Mouse (Mus musculus): Measurements from ENCODE around the gene Zc3h12d. TPM values are rescaled to one million over a fixed set of nuclear protein-coding genes. Genes with fewer than 3 reads are reported as not detected.

Zc3h12d gene
- polyA plus RNA-seq, 1 experiment = 0.34 TPM

GRCm38 (mm10) chr10:7819603-7820002 is 12.7 kb upstream of the Zc3h12d start:
- Histone ChIP-seq H3K4me3 (replicated peaks) (no peak overlapping the region), H3K9me3 (no peaks in the 10 kb centered on the region), H3K27me3 (replicated peaks) (no peaks in the 10 kb centered on the region), H3K36me3 (replicated peaks; ENCODE audit: low read length) (peaks cover 87% of the 10 kb centered on the region), H3K4me1 (peaks cover 3% of the 10 kb centered on the region)
- no peak for TF ChIP-seq GATA1 (IDR thresholded peaks at IDR 0.05; ENCODE audit: borderline replicate concordance, low read length)
- TF ChIP-seq FLI1 (IDR thresholded peaks at IDR 0.05; ENCODE audit: low read length) = no peak

- Histone ChIP-seq H3K9me3 (no peaks in the 10 kb centered on the region), H3K4me1 (peaks cover 3% of the 10 kb centered on the region), H3K36me3 (replicated peaks; ENCODE audit: low read length) (peaks cover 82% of the 10 kb centered on the region), H3K27me3 (replicated peaks) (no peaks in the 10 kb centered on the region), H3K4me3 (replicated peaks) (no peak overlapping the region)
- TF ChIP-seq GATA1 (IDR thresholded peaks at IDR 0.05; ENCODE audit: borderline replicate concordance, low read length) (no peak), FLI1 (IDR thresholded peaks at IDR 0.05; ENCODE audit: low read length) (no peak)
These were observed 12.1 kb upstream of the Zc3h12d start for GRCm38 (mm10) chr10:7820171-7820570.

- H3K36me3 ChIP-seq (replicated peaks; ENCODE audit: low read length) = peaks cover 68% of the 10 kb centered on the region
- no peak overlapping the region for H3K4me3 ChIP-seq (replicated peaks)
- H3K4me1 ChIP-seq = no peaks in the 10 kb centered on the region; the same call in 1 of the 2 replicates
- no peaks in the 10 kb centered on the region for H3K27me3 ChIP-seq (replicated peaks)
- H3K9me3 ChIP-seq = no peaks in the 10 kb centered on the region
- no peak for TF ChIP-seq FLI1 (IDR thresholded peaks at IDR 0.05; ENCODE audit: low read length)
- no peak for TF ChIP-seq GATA1 (IDR thresholded peaks at IDR 0.05; ENCODE audit: borderline replicate concordance, low read length)
These were observed 10.3 kb upstream of the Zc3h12d start for GRCm38 (mm10) chr10:7821981-7822380.

DNA sequence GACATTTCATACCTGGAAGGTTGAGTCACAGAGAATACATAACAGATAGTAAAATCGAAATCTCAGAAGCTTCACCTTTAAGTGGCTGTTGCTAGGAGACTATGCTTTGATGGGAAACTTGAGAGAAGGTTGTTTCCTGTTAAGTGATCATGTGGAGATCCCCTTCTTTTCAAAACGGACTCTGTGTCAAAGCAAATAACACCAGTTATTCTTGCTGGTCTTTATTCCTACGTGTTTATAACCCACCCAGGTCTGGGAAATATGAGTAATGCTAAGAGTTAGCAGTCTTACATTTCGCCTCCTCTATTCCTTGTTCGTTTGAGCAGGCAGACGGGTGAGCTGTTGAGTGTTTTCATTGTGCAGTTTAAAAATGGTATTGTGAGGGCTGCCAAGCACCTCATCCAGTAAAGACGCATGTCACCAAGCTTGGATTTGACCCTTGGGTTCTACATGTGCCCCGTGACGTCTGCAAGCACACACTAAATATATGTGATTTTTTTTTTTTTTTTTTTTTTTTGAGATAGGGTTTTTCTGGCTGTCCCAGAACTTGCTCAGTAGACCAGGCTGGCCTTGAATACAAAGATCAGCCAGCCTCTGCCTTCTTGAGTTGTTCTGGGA is 7.5 kb upstream of the Zc3h12d start:
- TF ChIP-seq FLI1 (IDR thresholded peaks at IDR 0.05; ENCODE audit: low read length) (no peak), GATA1 (IDR thresholded peaks at IDR 0.05; ENCODE audit: borderline replicate concordance, low read length) (no peak)
- Histone ChIP-seq H3K9me3 (no peaks in the 10 kb centered on the region), H3K36me3 (replicated peaks; ENCODE audit: low read length) (peaks cover 42% of the 10 kb centered on the region), H3K4me1 (no peaks in the 10 kb centered on the region), H3K27me3 (replicated peaks) (no peaks in the 10 kb centered on the region), H3K4me3 (replicated peaks) (no peak overlapping the region)

DNA sequence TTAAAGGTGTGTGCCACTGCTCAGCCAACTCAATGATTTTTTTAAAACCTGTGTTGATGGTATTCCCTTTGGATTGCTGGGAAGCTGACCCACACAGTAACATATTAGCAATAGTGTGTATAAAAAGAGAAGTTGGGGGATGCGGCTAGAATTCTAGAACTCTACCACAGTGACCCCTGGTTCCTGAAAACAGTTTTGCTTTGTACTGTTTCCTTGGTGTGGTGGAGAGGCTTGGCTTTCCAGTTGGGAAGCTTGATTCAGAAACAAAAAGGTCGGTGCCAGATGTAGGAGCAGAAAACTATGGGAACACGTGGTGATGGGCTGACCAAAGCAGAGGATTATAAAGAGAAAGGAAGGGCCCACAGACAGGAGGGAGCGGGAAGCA is 7.0 kb upstream of the Zc3h12d start:
- peaks cover 37% of the 10 kb centered on the region for H3K36me3 ChIP-seq (replicated peaks; ENCODE audit: low read length)
- H3K4me3 ChIP-seq (replicated peaks) = no peak overlapping the region
- H3K9me3 ChIP-seq = no peaks in the 10 kb centered on the region
- H3K4me1 ChIP-seq = no peaks in the 10 kb centered on the region
- peaks cover 4% of the 10 kb centered on the region for H3K27me3 ChIP-seq (replicated peaks)
- TF ChIP-seq GATA1 (IDR thresholded peaks at IDR 0.05; ENCODE audit: borderline replicate concordance, low read length) (no peak), FLI1 (IDR thresholded peaks at IDR 0.05; ENCODE audit: low read length) (no peak)

- no peaks in the 10 kb centered on the region for H3K4me1 ChIP-seq
- H3K27me3 ChIP-seq (replicated peaks) = peaks cover 10% of the 10 kb centered on the region
- H3K4me3 ChIP-seq (replicated peaks) = no peak overlapping the region
- no peaks in the 10 kb centered on the region for H3K9me3 ChIP-seq
- TF ChIP-seq GATA1 (IDR thresholded peaks at IDR 0.05; ENCODE audit: borderline replicate concordance, low read length) = no peak
- TF ChIP-seq FLI1 (IDR thresholded peaks at IDR 0.05; ENCODE audit: low read length) = no peak
- peaks cover 29% of the 10 kb centered on the region for H3K36me3 ChIP-seq (replicated peaks; ENCODE audit: low read length)
These were observed 6.2 kb upstream of the Zc3h12d start for GRCm38 (mm10) chr10:7826106-7826505.

- Histone ChIP-seq H3K4me1 (peaks cover 10% of the 10 kb centered on the region), H3K4me3 (replicated peaks) (peak overlapping the region; percentile 44), H3K9me3 (no peaks in the 10 kb centered on the region), H3K27me3 (replicated peaks) (peaks cover 54% of the 10 kb centered on the region), H3K36me3 (replicated peaks; ENCODE audit: low read length) (no peaks in the 10 kb centered on the region)
- no peak for TF ChIP-seq FLI1 (IDR thresholded peaks at IDR 0.05; ENCODE audit: low read length)
These were observed 1.3 kb downstream of the Zc3h12d start for GRCm38 (mm10) chr10:7833377-7834165.

GRCm38 (mm10) chr10:7834671-7835225 is 2.5 kb downstream of the Zc3h12d start:
- H3K36me3 ChIP-seq (replicated peaks; ENCODE audit: low read length) = no peaks in the 10 kb centered on the region
- no peaks in the 10 kb centered on the region for H3K9me3 ChIP-seq
- H3K27me3 ChIP-seq (replicated peaks) = peaks cover 58% of the 10 kb centered on the region
- H3K4me3 ChIP-seq (replicated peaks) = no peak overlapping the region
- peaks cover 21% of the 10 kb centered on the region for H3K4me1 ChIP-seq
- TF ChIP-seq FLI1 (IDR thresholded peaks at IDR 0.05; ENCODE audit: low read length) (no peak), GATA1 (IDR thresholded peaks at IDR 0.05; ENCODE audit: borderline replicate concordance, low read length) (no peak)

GRCm38 (mm10) chr10:7836902-7837301 is 4.6 kb downstream of the Zc3h12d start:
- TF ChIP-seq GATA1 (IDR thresholded peaks at IDR 0.05; ENCODE audit: borderline replicate concordance, low read length) (no peak), FLI1 (IDR thresholded peaks at IDR 0.05; ENCODE audit: low read length) (no peak)
- Histone ChIP-seq H3K9me3 (no peaks in the 10 kb centered on the region), H3K4me1 (peaks cover 39% of the 10 kb centered on the region), H3K36me3 (replicated peaks; ENCODE audit: low read length) (no peaks in the 10 kb centered on the region), H3K4me3 (replicated peaks) (no peak overlapping the region), H3K27me3 (replicated peaks) (peaks cover 45% of the 10 kb centered on the region)

GRCm38 (mm10) chr10:7837446-7837845 is 5.2 kb downstream of the Zc3h12d start:
- peaks cover 39% of the 10 kb centered on the region for H3K4me1 ChIP-seq
- H3K27me3 ChIP-seq (replicated peaks) = peaks cover 41% of the 10 kb centered on the region
- H3K9me3 ChIP-seq = no peaks in the 10 kb centered on the region
- H3K36me3 ChIP-seq (replicated peaks; ENCODE audit: low read length) = no peaks in the 10 kb centered on the region
- no peak overlapping the region for H3K4me3 ChIP-seq (replicated peaks)
- TF ChIP-seq FLI1 (IDR thresholded peaks at IDR 0.05; ENCODE audit: low read length) = no peak
- no peak for TF ChIP-seq GATA1 (IDR thresholded peaks at IDR 0.05; ENCODE audit: borderline replicate concordance, low read length)

All from megakaryocyte, embryonic 14.5 days (primary cell).